Mouse (Mus musculus) yolk sac, embryonic 10.5 days (tissue): Measurements from ENCODE around the gene Cotl1.

Source experiments
- DNase-seq: peaks from one replicate; pipeline ENCODE4 v3.0.0-alpha.2; 2017; ENCODE audit warnings: low spot score

Gene Cotl1

DNA sequence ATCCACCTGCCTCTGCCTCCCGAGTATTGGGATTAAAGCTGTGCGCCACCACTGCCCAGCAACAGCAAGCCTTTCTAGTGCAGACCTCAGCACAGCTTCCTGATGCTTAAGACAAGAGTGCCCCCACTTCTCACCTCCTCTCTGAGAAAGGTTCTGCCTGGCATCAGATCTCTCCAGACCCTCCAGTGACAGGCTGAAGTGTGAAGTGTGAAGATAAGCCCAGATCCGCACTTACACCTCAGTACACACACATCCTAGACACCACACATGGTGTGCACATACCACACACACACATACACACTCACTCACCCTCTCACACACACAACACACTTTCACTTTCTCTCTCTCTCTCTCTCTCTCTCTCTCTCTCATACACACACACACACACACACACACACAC is 53.5 kb downstream of the Cotl1 start:
- no peak for DNase-seq

DNA sequence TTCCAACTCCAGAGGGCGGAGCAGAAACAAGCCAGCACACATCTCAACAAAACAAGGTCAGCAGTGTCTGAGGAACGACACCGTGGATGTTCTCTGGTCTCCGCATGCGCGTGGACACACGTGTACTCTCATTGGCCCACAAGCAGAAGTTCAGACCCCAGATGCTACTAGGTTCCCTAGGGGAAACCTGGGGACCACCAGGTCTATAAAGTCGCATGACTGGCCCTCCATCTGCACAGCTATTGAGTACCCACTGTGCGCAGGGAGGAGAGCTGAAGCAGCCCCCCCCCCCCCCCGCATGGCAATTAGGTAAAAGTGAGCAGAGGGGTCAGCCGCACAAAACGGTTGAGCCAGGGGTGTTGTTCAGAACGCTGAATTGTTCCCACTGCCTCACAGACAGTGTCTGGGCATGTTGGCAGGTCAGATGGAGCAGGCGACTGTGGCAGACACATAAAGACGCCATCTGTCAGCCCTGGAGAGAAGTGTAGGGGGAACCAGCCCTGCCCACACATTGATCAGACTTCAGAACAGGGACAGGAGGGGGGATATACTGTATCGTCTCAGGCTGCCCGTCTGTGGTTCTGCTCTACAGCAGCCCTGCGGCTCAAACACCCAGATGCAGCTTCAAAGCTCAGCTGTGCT is 54.5 kb downstream of the Cotl1 start:
- no peak for DNase-seq

DNA sequence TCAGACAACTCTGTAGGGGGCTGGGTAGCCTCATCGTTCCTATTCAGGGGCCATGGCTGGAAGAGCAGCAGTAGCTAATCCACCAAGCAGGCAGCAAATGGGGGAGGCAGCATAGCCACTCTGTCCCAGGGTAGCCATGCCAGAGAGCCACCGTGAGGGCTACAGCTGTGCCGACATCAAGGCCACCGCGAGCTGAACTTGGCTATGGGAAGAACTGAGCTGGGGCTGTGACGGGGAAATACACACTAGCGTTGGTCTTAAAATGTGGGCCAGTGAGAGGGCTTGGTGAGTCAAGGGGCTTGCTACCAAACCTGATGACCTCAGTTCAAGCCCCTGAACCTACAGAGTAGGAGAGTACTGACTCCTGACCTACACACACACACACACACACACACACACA is 55.7 kb downstream of the Cotl1 start:
- no peak for DNase-seq

DNA sequence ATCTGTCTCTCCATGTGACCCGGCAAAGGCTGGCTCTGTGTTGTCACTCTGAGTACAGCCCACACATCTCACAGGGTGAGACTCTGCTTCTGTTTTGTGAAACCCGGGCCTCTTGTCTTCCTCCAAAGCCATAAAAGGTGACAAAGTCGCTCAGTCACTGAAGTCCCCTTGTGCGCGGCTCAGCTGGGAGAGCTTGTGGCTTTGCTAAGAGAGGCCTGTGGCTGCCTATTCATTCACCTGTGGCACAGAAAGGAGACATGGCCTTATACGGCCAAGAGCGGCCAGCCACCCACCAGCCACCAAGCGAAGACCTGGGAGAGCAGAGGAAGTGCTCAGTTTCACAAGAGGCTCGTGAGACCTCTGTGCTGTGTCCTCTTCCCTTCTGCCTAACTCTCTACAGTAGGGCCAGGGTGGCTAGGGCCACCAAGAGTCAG is 56.2 kb downstream of the Cotl1 start:
- no peak for DNase-seq

DNA sequence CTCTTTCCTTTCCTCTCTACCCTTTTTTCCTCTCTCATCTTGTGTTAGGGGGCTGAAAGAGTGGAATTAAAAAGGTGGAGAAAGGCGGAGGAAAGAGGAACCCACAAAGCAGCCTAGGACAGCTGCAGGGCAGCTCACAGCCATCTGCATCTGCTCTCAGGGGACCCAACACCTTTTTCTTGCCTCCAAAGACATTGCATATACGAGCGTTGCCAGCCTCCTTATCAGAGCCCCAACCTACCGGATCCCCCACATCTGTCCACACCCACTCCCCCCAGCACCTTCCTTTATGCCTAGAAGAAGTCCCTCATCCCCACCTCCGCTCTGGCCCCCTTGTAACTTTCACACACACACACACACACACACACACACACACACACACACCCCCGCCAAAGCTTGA is 56.8 kb downstream of the Cotl1 start:
- no peak for DNase-seq

DNA sequence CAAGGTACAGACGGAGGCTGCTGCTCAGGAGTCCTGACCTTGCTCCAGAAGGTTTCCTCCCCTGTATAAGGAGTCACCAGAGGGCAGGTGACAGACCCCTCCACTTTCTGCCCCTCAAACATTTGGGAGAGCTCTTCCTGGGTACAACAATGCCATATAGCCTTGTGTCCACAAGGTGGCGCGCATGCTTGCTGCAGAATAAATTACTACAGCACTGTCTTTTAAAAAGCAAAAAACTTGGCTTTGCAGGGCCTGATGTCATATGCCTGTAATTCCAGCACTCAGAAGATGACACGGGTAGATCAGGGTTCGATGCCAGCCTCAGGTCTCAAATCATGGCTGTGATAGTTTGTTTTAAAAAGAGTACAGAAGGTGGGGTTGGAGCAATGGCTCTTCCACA is 57.6 kb downstream of the Cotl1 start:
- no peak for DNase-seq

DNA sequence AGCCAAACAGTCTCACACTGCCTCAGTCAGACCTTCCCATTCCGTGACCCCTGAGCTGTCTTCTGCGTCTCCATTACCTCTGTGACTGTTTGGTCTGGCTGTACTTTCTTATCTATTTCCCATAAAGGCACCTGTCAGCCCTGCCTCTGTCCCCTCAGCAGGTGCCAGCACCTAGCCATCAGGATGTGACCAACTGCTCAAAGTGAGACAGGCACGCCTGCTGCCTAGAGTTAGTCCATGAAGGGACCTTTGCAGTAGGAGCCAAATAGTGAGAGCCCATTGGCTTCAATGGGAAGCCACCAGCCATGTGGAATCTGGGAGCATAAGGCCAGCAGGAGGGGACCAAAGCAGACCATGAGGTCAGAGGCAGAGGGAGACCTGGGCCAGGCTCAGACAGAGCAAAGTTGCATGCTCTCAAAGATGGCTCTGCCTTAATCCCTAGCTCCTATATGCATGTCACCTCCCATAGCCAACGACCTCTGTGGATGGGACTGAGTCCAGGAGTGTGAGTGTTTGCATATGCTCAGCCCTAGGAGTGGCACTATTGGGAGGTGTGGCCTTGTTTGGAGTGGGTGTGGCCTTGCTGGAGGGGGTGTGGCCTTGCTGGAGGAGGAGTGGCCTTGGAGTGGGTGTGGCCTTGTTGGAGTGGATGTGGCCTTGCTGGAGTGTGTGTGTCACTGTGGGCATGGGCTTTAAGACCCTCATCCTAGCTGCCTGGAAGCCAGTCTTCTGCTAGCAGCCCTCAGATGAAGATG is 59.1 kb downstream of the Cotl1 start:
- no peak for DNase-seq

DNA sequence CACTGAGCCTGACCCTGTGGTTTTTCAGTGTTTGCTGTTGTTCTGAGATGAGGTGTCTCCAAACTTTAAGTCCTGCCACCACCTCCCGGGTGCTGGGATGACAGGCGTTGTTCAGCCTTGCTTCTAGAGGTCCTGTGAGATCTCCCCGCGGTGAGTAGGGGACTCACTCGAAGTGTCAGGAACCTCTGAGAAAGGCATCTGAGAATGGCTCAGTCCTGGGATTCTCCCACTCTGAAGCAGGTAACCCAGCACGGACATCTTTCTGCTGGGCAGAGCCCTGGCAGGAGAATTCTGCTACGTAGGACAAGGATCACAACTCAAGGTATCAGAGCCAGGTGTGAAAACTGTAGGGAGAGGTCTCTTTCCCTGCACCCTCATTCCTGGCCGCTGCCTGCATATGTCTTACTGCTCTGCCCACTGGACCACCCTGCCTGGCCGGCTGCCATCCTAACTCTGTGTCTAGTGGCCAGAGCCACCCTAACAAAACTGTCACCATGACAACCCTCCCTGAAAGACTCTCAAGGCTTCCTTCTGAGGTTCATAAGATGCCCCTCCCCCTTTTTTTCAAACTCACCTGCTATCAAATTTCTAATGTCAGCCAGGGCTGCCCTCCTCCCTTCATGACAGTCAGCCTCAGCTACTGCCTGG is 59.8 kb downstream of the Cotl1 start:
- DNase-seq: no peak

DNA sequence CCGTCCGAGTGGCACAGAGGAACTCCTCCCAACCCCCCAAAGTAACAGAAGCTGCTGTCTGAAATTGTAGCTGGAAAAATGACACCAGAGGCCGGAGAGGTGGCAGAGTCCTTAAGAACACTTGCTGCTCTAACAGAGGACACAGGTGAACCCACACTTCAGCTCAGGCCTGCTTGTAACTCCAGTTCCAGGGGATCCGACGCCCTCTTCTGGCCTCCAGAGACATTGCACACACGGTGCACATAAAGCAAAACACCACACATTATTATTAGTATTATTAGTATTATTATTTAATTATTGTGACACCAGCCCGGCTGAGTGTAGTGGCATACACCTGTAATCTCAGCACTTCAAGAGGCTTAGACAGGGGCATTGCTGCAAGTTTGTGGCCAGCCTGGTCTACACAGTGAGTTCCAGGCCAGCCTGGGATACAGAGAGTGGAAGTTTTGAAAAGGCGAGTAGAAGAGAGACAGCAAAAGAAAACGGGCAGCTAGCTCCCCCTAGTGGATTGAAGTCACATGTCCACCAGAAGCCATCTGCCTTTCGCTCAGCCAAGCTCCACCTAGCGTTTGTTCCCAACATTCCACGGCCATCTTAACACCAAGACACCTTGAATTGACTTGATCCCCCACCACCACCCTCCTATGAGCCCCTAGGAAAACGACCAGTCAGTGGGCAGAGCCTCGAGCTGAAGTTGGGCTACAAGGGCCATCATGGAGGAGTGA is 61.2 kb downstream of the Cotl1 start:
- DNase-seq: peak; percentile 75

DNA sequence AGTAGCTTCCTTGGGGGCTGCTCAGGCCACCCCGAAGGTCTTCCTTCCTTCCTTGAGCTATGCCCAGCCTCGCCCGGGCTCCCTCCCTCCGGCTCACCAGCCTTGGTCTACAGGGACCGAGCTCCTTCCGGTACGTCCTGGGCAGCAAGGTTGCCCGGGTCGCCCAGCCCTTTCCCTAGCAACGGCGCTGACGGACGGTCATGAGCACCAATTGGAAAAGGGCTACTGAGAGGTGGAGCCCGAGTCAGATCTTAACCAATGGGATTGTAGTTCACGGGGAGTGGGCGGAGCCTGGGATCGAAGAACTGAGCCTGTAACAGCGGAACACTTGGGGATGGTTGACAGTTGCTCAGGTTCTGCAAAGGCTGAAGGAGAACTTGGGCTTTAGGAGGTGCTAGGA is 62.1 kb downstream of the Cotl1 start, which contains the start of gene Tldc1:
TSS of gene Tldc1 (minus strand) at position 154 of the 400 bp plus-strand sequence.
- peak; percentile 98 for DNase-seq

DNA sequence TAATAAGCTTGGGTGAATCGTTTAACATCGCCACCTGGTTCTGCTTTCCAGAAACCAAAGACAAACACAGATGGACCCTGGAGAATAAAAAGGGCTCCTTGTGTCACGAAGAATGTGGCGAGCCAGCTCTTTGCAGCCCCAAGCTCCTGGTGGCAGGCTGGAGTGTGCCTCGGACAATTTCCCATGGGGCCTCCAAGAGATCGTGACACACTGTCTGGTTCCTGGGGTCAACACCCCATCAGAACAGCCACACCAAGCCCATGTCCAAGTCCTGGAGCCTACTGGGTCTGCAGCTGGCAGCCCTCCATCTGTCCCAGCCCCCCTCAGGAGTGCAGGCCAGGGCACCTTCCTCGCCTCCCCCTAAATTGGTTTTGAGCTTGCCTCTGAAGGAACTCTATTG is 62.6 kb downstream of the Cotl1 start:
- no peak for DNase-seq

DNA sequence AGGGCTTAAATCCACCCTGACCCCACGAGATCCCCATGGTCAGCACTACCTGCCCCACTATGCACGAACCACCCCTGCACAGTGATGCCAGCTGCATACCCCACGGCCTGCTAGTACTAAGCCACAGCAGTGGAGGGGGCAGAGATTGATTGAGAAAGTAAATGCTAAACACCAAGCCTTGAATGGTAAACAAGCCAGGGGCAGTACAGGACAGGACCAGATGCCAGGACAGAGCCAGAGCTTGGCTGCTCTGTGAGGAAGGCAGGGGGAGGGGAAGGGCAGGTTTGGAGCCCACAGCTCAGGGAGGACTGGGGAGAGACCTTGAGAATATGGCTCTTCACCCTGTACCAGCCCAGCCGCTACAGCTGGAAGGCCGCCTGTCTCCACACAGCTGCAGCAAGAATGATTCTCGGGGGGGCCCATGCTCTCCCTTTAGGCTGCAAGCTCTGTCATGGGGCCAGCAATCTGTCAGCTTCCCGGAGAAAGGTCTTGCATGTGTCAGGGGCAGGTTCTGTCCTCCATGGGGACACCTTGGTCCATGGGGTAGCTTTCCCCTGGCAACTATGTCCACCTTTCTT is 63.6 kb downstream of the Cotl1 start:
- no peak for DNase-seq

DNA sequence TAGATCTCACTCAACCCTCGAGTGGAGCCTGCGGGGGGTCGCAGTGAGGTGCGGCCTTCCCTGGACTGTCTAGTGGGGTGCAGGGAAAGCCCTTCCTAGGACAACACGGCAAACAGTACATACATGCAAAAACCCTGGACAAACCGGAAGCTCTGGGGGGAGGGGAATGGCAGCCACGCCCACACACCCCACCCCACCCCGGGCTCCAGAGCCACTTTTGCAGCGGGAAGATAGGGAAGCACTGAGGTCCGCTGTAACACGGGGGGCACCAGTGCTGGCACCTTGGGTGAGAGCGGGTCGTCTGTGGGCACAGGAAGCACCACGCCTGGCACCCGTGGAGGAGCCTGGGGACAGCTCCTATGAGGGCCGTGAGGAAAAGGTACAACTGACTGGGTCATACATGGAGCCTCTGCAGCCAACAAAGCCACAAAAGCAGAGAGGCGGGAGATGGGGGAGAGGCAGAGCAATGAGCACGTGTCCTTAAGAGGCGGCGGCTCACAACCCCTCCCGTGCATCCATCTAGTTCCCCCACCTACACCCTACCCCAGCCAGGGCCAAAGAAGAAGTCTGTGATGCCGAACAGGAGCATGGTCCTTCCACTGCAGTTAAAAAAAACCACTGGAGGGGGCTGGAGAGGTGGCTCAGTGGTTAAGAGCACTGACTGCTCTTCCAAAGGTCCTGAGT is 74.4 kb downstream of the Cotl1 start:
- no peak for DNase-seq

DNA sequence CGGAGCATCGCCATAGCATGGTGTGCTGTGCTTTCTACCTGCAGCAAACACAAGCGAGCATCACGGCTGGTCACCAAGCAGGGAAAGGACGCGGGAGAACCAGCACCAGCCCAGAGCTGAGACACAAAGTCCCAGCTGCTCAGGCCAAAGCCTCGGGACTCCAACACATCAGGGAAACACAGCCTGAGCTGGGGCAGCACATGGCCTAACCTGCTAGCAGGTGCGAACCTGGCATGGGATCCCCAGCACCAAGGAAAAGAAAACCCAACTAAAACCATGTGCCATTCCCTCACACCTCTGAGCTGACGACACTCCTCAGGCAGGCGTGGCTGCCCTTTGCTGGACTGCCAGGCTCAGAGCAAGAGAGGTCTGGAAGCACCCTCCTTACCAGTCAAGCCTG is 75.0 kb downstream of the Cotl1 start:
- no peak for DNase-seq

DNA sequence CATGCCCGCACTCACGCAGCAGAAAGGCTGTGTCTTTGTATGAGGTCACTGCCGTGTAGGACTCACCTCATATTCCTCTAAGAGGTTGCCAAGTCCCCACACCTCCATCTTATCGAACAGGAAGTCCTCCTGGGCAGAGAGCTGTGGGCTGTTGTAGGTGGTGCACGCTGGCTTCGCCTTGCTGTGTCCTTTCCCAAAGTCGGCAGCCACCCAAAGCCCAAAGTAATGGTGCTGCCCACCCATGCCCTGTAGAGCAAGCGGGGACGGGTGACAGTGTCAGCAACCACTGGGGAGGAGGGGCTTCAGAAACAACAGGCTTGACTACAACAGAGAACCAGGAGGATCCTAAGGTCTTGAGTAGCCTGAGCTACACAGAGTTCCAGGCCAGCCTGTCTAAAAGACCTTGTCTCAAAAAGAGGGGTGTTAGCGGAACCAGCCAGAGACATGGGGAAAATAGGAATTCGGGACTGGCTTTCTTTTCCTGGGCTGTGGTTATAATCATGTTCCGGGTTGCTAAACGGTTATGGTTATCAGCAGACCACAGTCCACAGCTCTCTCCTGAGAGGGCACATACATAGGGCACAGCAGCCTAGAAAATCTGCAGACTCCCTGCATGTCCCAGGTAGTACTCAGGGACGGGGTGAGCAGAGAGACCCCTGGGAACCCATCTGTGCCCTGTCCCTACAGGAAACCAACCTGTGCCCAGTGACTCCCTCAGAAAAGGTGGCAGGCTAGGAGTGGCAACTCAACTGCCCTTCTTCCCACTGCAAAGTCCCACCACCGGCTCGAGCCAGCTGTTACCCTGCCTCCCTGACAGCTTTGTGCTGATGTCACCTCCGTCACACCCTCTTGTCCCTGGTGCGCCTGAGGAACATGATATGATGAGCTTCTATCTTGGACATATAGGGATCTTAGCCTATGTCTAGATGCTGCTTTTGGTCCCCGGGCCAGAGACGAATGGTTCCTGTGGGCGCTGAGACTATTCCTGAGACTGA is 77.8 kb downstream of the Cotl1 start:
- no peak for DNase-seq

DNA sequence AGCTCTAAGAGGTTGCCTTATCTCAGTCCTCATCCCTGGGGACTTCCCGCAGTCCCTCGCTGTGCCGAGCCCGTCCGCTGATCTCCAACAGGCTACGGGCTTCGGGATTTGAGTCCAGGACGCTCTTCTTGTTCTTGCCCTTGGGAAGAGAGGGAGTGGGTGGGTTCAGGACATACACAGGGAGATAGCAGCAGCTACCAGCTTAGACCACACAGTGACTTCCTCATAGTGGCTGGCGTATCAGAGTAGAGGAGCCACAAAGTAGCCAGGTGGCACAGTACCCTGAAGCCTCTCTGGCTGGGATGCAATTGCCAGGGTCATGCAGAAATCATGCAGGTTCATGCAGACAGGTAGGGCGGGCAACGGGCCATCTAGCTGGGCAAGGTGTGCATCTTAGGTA is 78.7 kb downstream of the Cotl1 start:
- no peak for DNase-seq
